Mouse (Mus musculus) left cerebral cortex, postnatal 25 days (tissue): ENCODE data around the gene Rps19bp1. TPM values are rescaled to one million over a fixed set of nuclear protein-coding genes. Genes with fewer than 3 reads are reported as not detected.

Source experiments
- DNase-seq, 2 experiments: peaks; one replicate each; pipeline ENCODE4 v3.0.0; 2022; ENCODE audit warnings: low spot score in 2 of 2, mixed read lengths in 1 of 2
- intact Hi-C: fragments of 180-260 bp; cut with DNase I; formaldehyde crosslinking; loops from one replicate; pipeline ENCODE4 v1.15.1; 2025
- total RNA-seq, 2 experiments: library from RNA; stranded (reverse); gene quantifications; 2 replicates each; pipeline ENCODE4 v1.2.3; 2021

Gene Rps19bp1
- total RNA-seq, 2 experiments from 2014 or later: 38.8 to 41.4 TPM

GRCm38 (mm10) chr15:80228071-80228800 is 35.9 kb downstream of the Rps19bp1 start:
- DNase-seq: no peak
- intact Hi-C loops: loop anchor here (5.0 to 10.0 kb wide), 2 partner anchors 34 to 293 kb away; partner anchors contain the start of gene Rps19bp1

DNA sequence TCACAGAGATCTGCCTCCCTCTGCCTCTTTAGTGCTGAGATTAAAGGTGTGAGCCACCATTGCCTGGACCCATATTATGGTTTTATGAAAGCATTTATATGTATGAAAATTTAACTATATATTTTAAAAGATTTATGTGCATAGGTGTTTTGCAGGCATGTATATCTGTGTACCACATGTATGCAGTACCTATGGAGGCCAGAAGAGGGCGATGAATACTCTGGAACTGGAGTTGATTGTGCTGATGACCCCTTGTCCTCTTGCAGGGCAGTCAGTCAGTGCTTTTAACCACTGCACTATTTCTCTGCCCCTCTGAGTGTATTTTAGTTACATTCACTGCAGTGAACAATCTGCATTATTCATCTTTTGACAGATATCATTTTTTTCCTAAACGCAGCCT is 38.3 kb downstream of the Rps19bp1 start:
- intact Hi-C loops: loop anchor here (5.0 to 10.0 kb wide), 2 partner anchors 37 to 291 kb away; partner anchors contain the start of gene Rps19bp1
- DNase-seq: peak in 1 of 2 experiments; percentile 27

DNA sequence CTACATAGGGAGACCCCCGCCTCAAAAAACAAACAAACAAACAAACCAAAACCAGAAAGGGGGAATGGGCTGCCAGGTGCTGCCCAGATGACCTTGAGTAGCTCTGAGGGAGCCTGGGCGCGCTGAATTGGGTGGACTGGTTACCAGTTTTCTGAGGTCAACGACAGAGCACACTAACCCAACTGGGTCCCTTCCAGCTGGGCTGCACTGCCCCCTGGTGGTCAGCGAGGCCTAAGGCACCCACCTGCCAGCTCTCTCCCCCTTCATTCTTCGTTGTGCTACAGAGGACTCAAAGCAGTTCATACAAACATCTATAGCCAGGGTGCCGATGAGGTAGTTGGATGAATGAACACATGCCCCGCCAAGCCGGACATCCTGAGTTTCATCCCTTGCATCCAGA is 38.9 kb downstream of the Rps19bp1 start:
- intact Hi-C loops: loop anchor here (5.0 to 10.0 kb wide), 2 partner anchors 37 to 290 kb away; partner anchors contain the start of gene Rps19bp1
- DNase-seq: peak; percentile 31 to 35

DNA sequence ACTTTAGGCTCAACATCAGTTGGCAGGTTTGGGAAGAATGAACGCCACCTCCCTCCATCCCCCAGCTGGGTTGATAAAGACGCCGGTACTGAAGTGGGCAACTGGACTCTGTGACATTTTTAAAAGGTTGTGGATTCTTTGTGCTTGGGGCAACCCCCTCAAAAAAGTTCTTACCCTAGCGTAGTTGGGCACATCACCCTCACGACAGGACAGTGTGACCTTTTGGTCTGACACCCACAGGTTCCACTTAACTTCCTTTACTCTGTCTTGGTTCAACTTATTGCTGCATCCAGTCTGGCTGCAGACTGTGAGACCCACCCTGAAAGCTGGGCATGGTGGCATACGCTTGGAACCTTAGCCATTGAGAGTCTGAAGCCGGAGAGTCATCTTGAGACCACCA is 40.4 kb downstream of the Rps19bp1 start:
- no peak for DNase-seq
- intact Hi-C loops: loop anchor here (10.0 kb wide), 1 partner anchor 289 kb away; no protein-coding TSS in a partner anchor

DNA sequence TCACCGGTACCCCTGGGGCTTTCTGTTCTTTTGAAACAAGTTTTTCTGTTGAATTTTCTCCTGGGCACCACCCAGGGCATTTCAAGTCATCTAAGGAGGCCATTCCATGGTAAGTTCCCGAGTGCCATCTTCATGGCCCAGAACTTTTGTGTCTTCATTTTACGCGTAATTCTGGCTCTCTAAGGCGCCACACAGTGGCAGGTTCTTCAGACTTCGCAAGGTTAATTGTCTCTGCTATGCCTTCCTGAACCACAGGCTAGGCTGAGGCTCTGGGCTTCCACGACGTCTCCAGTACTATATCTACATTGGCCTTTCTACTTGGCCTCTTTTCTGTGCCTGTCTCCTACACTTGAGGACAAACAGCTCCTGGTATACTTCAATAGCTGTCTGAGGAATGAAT is 43.1 kb downstream of the Rps19bp1 start:
- intact Hi-C loops: loop anchor here (10.0 kb wide), 1 partner anchor 286 kb away; no protein-coding TSS in a partner anchor
- no peak for DNase-seq

- intact Hi-C loops: loop anchor here (5.0 to 10.0 kb wide), 2 partner anchors 43 to 285 kb away; no protein-coding TSS in a partner anchor
- DNase-seq: no peak
These were observed 44.1 kb downstream of the Rps19bp1 start for GRCm38 (mm10) chr15:80219705-80220657.

GRCm38 (mm10) chr15:80219211-80219610 is 44.9 kb downstream of the Rps19bp1 start:
- no peak for DNase-seq
- intact Hi-C loops: loop anchor here (5.0 kb wide), 1 partner anchor 42 kb away; no protein-coding TSS in a partner anchor

DNA sequence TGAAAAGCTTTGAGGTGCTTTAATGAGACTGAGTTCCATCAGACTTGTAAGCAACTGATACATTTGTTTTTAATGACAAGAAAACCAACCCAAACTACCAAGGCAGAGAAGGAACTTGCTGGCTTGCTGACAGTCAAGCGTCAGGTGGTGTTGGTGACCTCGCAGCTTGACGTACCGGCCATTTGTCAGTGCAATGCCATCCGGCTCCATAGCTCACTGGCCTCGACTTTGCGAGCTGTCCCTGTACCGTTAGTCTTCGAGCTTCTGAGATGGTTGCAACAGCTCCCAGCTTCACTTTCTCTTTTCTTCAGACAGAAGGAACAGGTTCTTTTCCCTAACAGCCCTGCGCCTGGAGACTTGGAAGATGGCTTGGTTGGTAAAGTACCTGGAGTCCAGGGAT is 46.6 kb downstream of the Rps19bp1 start:
- no peak for DNase-seq
- intact Hi-C loops: loop anchor here (5.0 kb wide), 1 partner anchor 40 kb away; no protein-coding TSS in a partner anchor

- intact Hi-C loops: loop anchor here (5.0 kb wide), 1 partner anchor 39 kb away; no protein-coding TSS in a partner anchor
- DNase-seq: no peak
These were observed 47.7 kb downstream of the Rps19bp1 start for GRCm38 (mm10) chr15:80216480-80216820.

DNA sequence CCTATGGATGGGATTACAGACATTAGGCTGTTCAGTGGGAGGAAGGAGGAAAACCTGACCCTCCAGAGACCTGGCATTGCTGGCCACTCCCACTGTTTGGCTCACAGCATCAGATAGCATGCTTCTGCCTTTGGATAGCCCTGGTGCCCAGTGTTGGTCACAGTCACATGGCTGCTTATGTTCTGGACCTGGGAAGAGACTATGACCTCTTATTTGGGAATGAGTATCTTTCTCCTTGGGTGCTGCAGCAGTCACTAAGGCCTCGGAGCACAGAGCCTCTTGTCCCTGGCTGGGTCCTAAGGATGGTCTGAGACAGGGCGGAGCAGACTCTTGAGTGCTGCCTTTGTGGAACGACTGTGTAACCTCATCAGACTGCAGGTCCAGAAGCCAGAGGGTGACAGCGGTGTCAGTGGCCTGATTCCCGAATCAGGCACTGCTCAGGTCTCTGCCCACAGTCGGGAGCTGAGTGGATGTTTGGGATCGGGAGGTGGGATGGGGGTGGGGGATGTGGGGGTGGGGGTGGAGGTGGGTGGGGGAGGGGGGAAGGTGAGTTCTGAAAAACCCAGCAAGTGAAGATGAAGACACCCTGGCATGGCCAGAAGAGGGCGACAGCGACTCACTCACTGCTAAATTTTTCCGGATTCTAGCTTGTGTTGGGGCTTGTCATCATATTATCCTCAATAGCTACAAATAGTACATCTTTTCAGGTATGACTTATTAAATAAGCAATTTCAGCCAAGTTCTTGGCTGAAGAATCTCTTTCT is 48.2 kb downstream of the Rps19bp1 start:
- DNase-seq: peak in 1 of 2 experiments; percentile 37
- intact Hi-C loops: loop anchor here (5.0 kb wide), 1 partner anchor 39 kb away; no protein-coding TSS in a partner anchor

DNA sequence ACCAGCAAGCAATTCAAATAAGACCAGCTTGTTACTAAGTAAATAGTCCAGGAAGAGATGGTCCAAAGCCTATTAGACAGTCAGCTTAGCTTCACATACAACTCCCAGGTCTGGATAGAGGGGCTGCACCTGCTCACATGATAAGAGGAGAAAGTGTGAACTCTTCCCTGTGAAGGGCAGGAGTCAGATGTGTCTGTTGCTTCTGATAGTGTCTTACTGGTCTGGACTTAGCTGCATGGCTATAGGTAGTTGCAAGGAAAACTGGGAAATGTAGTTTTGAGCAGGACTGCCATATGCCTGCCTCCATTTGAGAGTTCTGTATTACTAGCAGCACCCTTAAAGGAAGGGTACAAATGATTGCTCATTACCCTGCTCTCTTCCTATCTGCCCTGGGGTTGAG is 50.4 kb downstream of the Rps19bp1 start:
- intact Hi-C loops: no loop called here
- no peak for DNase-seq

Other genes starting within 250 kb of the Rps19bp1 start
- gene Pdgfb, start 249.3 kb downstream of the Rps19bp1 start, total RNA-seq: 10 to 100 TPM; 34.0 to 36.7 TPM
- 100 to 1,000 TPM; 463 to 509 TPM for gene Syngr1, start 173.0 kb downstream of the Rps19bp1 start, total RNA-seq
- 100 to 1,000 TPM; 457 to 461 TPM for gene Rpl3, start 172.4 kb downstream of the Rps19bp1 start, total RNA-seq
- 10 to 100 TPM; 22.3 to 28.6 TPM for gene Tab1, start 131.2 kb downstream of the Rps19bp1 start, total RNA-seq
- 100 to 1,000 TPM; 119 to 121 TPM for gene Mgat3, start 90.6 kb downstream of the Rps19bp1 start, total RNA-seq
- gene Mief1, start 30.3 kb downstream of the Rps19bp1 start, total RNA-seq: 10 to 100 TPM; 32.4 to 35.5 TPM
- 1 to 10 TPM; 8.8 to 10.0 TPM for gene AC140267.1, start 28.5 kb downstream of the Rps19bp1 start, total RNA-seq
- 100 to 1,000 TPM; 104 to 111 TPM for gene Atf4, start 9.1 kb downstream of the Rps19bp1 start, total RNA-seq
- 10 to 100 TPM; 77.1 to 79.3 TPM for gene Cacna1i, start 22.9 kb upstream of the Rps19bp1 start, total RNA-seq